ENCODE assay signal across 8 mouse cellular contexts in the genomic region with DNA sequence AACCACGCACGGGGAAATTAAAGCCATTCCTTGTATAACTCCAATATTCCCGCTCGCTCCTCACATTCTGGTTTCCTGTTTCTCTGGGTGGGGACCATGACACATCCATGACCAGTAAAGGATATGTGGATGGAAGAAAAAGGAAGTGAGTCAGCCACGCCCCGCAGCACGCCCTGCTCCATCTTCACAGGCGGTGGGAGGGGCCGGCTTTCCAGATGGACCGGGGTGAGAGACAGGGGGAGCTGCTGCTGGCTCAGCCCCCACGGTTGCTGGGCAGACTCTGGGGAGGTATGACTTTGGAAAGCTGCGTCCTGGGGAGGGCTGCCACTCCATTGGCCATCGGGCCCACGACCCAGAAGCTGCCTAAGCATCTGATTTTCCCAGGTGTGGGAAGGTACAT. TPM values are rescaled to one million over a fixed set of nuclear protein-coding genes. Genes with fewer than 3 reads are reported as not detected.
DNase-seq lines count a peak whose midpoint lies in the region; ATAC-seq and TF ChIP-seq lines count a peak whose summit lies in the region.

No protein-coding gene starts in this region.

- no peak overlapping the region for H3K9ac ChIP-seq in intestine, embryonic 16.5 days (ENCODE audit: low read depth, low read length)
- H3K9ac ChIP-seq in lung, embryonic 14.5 days = no peak overlapping the region
- 0 out of 2 replicates have a peak overlapping the region, but pooled peaks have one; percentile 8 for H3K9ac ChIP-seq in stomach, embryonic 16.5 days (ENCODE audit: low read length)

- DNase-seq in layer of hippocampus, adult 11-12 months (ENCODE audit: low spot score) = peak; percentile 30
- DNase-seq in layer of hippocampus, postnatal 14 days (ENCODE audit: low spot score in 2 of 2) = no peak
- DNase-seq in R1 (ENCODE audit: low read depth, low spot score) = peak; percentile 70
- DNase-seq in gastrocnemius, adult 8-10 months (ENCODE audit: low spot score in 2 of 2) = peak; percentile 50 to 63
- peak; percentile 80 for DNase-seq in lung, embryonic 14.5 days

- no peak for TF ChIP-seq CTCF in lung, embryonic 14.5 days (IDR thresholded peaks at IDR 0.05; ENCODE audit: low read depth)

- H3K9me3 ChIP-seq in intestine, embryonic 16.5 days (ENCODE audit: control insufficient read depth, low read length) = no peaks in the 10 kb centered on the region
- no peaks in the 10 kb centered on the region for H3K9me3 ChIP-seq in lung, embryonic 14.5 days (ENCODE audit: low read depth, low read length)
- H3K9me3 ChIP-seq in stomach, embryonic 16.5 days (replicated peaks; ENCODE audit: control insufficient read depth, low read length) = 0 out of 2 replicates have a peak, but pooled peaks cover 2% of the 10 kb centered on the region

- H3K4me1 ChIP-seq in intestine, embryonic 16.5 days (ENCODE audit: control insufficient read depth, insufficient read depth, low read length) = peaks cover 4% of the 10 kb centered on the region; the same call in 1 of the 2 replicates
- H3K4me1 ChIP-seq in lung, embryonic 14.5 days (ENCODE audit: insufficient read depth) = no peaks in the 10 kb centered on the region
- H3K4me1 ChIP-seq in stomach, embryonic 16.5 days (ENCODE audit: control insufficient read depth, insufficient read depth, low read length) = 0 out of 2 replicates have a peak, but pooled peaks cover 4% of the 10 kb centered on the region

- no peak overlapping the region for H3K4me2 ChIP-seq in intestine, embryonic 16.5 days (ENCODE audit: low read depth, low read length)
- peak overlapping the region; percentile 25; the same call in 1 of the 2 replicates for H3K4me2 ChIP-seq in lung, embryonic 14.5 days
- H3K4me2 ChIP-seq in stomach, embryonic 16.5 days (ENCODE audit: low read depth, low read length) = peak overlapping the region; percentile 11; the same call in 1 of the 2 replicates

- H3K27ac ChIP-seq in intestine, embryonic 16.5 days (ENCODE audit: low read length) = no peak overlapping the region
- no peak overlapping the region for H3K27ac ChIP-seq in lung, embryonic 14.5 days (ENCODE audit: low read depth)
- H3K27ac ChIP-seq in stomach, embryonic 16.5 days (ENCODE audit: low read length) = no peak overlapping the region

- no peak overlapping the region for H3K4me3 ChIP-seq in intestine, embryonic 16.5 days (ENCODE audit: low read length)
- no peak overlapping the region for H3K4me3 ChIP-seq in lung, embryonic 14.5 days (ENCODE audit: low read depth, low read length)
- H3K4me3 ChIP-seq in stomach, embryonic 16.5 days (replicated peaks; ENCODE audit: low read length) = no peak overlapping the region

- 27% methylated on average over 14 of the region's 14 CpGs for WGBS in intestine, embryonic 16.5 days
- 20% methylated on average over 14 of the region's 14 CpGs for WGBS in lung, embryonic 14.5 days
- WGBS in stomach, embryonic 16.5 days = 22% methylated on average over 14 of the region's 14 CpGs

- H3K27me3 ChIP-seq in intestine, embryonic 16.5 days (replicated peaks; ENCODE audit: control insufficient read depth, insufficient read depth, low read length) = no peaks in the 10 kb centered on the region
- H3K27me3 ChIP-seq in lung, embryonic 14.5 days (ENCODE audit: insufficient read depth, low read length) = no peaks in the 10 kb centered on the region
- H3K27me3 ChIP-seq in stomach, embryonic 16.5 days (ENCODE audit: control insufficient read depth, insufficient read depth, low read length) = no peaks in the 10 kb centered on the region

- H3K36me3 ChIP-seq in intestine, embryonic 16.5 days (ENCODE audit: control insufficient read depth, insufficient read depth, low read length) = no peaks in the 10 kb centered on the region
- peaks cover 4% of the 10 kb centered on the region; the same call in 1 of the 2 replicates for H3K36me3 ChIP-seq in lung, embryonic 14.5 days (ENCODE audit: insufficient read depth)
- H3K36me3 ChIP-seq in stomach, embryonic 16.5 days (ENCODE audit: control insufficient read depth, insufficient read depth, low read length) = no peaks in the 10 kb centered on the region

- ATAC-seq in intestine, embryonic 16.5 days = peak; percentile 66; the same call in 1 of the 2 replicates
- peak; percentile 82 for ATAC-seq in lung, embryonic 14.5 days (ENCODE audit: insufficient read depth)
- peak; percentile 70; the same call in 1 of the 2 replicates for ATAC-seq in stomach, embryonic 16.5 days (ENCODE audit: insufficient read depth, low FRiP score)
- ATAC-seq in activated CD4-positive, CD25-positive, alpha-beta regulatory T cell, adult 4 months = no peak

RNA-seq across cellular contexts. Expression of a gene that starts 16.5 kb away (rescaled TPM):
- total RNA-seq in layer of hippocampus, postnatal 14 days (2021) = 1 to 10 TPM; 2.1 to 2.4 TPM
- 1 to 10 TPM; 2.0 to 3.3 (median 2.6) TPM for total RNA-seq in gastrocnemius, adult 8-10 months (2022)
- polyA plus RNA-seq in intestine, embryonic 16.5 days (2015; fragmentation: Nextera tagmentation; extraction: Ambion mirVana) = 1.7 and 2.3 TPM in 2 replicates
- polyA plus RNA-seq in lung, embryonic 14.5 days (2014; fragmentation: Nextera tagmentation; extraction: Ambion mirVana) = 3.1 and 4.6 TPM in 2 replicates
- polyA plus RNA-seq in stomach, embryonic 16.5 days (2015; fragmentation: Nextera tagmentation; extraction: Ambion mirVana) = 2.9 and 3.0 TPM in 2 replicates
- polyA plus RNA-seq in activated CD4-positive, CD25-positive, alpha-beta regulatory T cell, adult 4 months (2017; shearing (Covaris generic)) = 1 to 10 TPM; 1.4 to 2.7 TPM

RNA-seq across cellular contexts. Expression of a gene that starts 16.6 kb away (rescaled TPM):
- total RNA-seq in layer of hippocampus, postnatal 14 days (2021) = 100 to 1,000 TPM; 169 to 175 TPM
- total RNA-seq in gastrocnemius, adult 8-10 months (2022) = 100 to 1,000 TPM; 236 to 267 (median 263) TPM
- 146 and 158 TPM in 2 replicates for polyA plus RNA-seq in intestine, embryonic 16.5 days (2015; fragmentation: Nextera tagmentation; extraction: Ambion mirVana)
- 112 and 115 TPM in 2 replicates for polyA plus RNA-seq in lung, embryonic 14.5 days (2014; fragmentation: Nextera tagmentation; extraction: Ambion mirVana)
- polyA plus RNA-seq in stomach, embryonic 16.5 days (2015; fragmentation: Nextera tagmentation; extraction: Ambion mirVana) = 113 TPM in 2 replicates
- polyA plus RNA-seq in activated CD4-positive, CD25-positive, alpha-beta regulatory T cell, adult 4 months (2017; shearing (Covaris generic)) = 10 to 100 TPM; 59.2 to 69.7 TPM

RNA-seq across cellular contexts. Expression of a gene that starts 57.1 kb away (rescaled TPM):
- 10 to 100 TPM; 41.1 to 43.1 TPM for total RNA-seq in layer of hippocampus, postnatal 14 days (2021)
- under 1 TPM; 0.31 to 0.46 (median 0.32) TPM for total RNA-seq in gastrocnemius, adult 8-10 months (2022)
- 2.4 TPM in 2 replicates for polyA plus RNA-seq in intestine, embryonic 16.5 days (2015; fragmentation: Nextera tagmentation; extraction: Ambion mirVana)
- 0.91 and 1.0 TPM in 2 replicates for polyA plus RNA-seq in lung, embryonic 14.5 days (2014; fragmentation: Nextera tagmentation; extraction: Ambion mirVana)
- polyA plus RNA-seq in stomach, embryonic 16.5 days (2015; fragmentation: Nextera tagmentation; extraction: Ambion mirVana) = 1.3 and 1.8 TPM in 2 replicates
- polyA plus RNA-seq in activated CD4-positive, CD25-positive, alpha-beta regulatory T cell, adult 4 months (2017; shearing (Covaris generic)) = under 1 TPM; 0.73 to 0.83 TPM

Comparison
In these comparisons a context has a peak if more than half of its experiments do, and no peak if none do; other contexts are left out.
1. DNase-seq: peak in layer of hippocampus, adult 11-12 months (single experiment), R1 (single experiment), gastrocnemius, adult 8-10 months (2 of 2) and lung, embryonic 14.5 days (single experiment); none in layer of hippocampus, postnatal 14 days (0 of 2).